ENCODE assay signal across 8 mouse cellular contexts in the genomic region with DNA sequence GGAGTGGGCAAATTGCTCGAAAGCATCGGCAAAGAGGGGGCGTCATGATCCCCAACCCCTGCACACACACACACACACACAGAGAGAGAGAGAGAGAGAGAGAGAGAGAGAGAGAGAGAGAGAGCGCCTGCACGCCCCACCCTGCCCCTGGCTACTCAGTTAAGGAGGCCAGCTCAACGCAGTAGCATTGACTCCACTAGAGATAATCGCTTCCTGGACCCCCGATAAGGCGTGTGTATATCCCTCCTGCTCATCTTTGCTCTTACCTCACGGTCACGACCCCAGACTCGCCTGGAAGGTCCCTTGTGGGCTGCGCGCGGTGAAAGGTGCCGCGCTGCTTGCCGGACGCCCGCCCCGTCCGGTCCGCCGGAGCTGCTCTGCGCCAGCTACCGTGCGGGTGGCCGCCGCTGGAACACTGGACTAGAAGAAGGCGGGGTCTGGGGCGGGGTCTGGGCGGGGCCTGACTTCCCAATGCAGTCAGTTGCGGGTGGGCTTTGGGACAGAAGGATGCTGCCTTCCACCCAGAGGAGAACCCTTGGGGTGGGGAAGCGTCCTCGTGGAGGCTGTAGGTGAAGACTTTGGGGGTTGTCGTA. TPM values are rescaled to one million over a fixed set of nuclear protein-coding genes. Genes with fewer than 3 reads are reported as not detected.
A peak's percentile ranks its signal among the peaks of the same experiment; 100 is the strongest.
DNase-seq lines count a peak whose midpoint lies in the region; ATAC-seq and TF ChIP-seq lines count a peak whose summit lies in the region.

A gene (minus strand): TSS at position 422 of the 593 bp plus-strand sequence.

- no peak for TF ChIP-seq CTCF in hindbrain, postnatal 0 days (IDR thresholded peaks at IDR 0.05; ENCODE audit: low read depth)

- peak within 1 kb of the TSS; percentile 30 for H3K4me3 ChIP-seq in megakaryocyte, embryonic 14.5 days (replicated peaks)
- peak within 1 kb of the TSS; percentile 44 for H3K4me3 ChIP-seq in hindbrain, postnatal 0 days (ENCODE audit: low read length)
- H3K4me3 ChIP-seq in liver, embryonic 16.5 days (ENCODE audit: low read depth, low read length): no peak within 1 kb of the TSS

- peaks cover 7% of the 10 kb centered on the region for H3K4me1 ChIP-seq in megakaryocyte, embryonic 14.5 days
- 0 out of 2 replicates have a peak, but pooled peaks cover 4% of the 10 kb centered on the region for H3K4me1 ChIP-seq in hindbrain, postnatal 0 days (ENCODE audit: insufficient read depth, low read length)
- no peaks in the 10 kb centered on the region for H3K4me1 ChIP-seq in liver, embryonic 16.5 days (ENCODE audit: control insufficient read depth, low read depth, low read length)

- no peaks in the 10 kb centered on the region for H3K9me3 ChIP-seq in megakaryocyte, embryonic 14.5 days
- no peaks in the 10 kb centered on the region for H3K9me3 ChIP-seq in hindbrain, postnatal 0 days (ENCODE audit: low read length)
- no peaks in the 10 kb centered on the region for H3K9me3 ChIP-seq in liver, embryonic 16.5 days (replicated peaks; ENCODE audit: control insufficient read depth, low read length)

- H3K9ac ChIP-seq in hindbrain, postnatal 0 days (replicated peaks; ENCODE audit: low read length): peak within 1 kb of the TSS; percentile 35
- no peak within 1 kb of the TSS for H3K9ac ChIP-seq in liver, embryonic 16.5 days (ENCODE audit: low read depth, low read length)

- H3K4me2 ChIP-seq in hindbrain, postnatal 0 days (ENCODE audit: low read depth, low read length): peak within 1 kb of the TSS; percentile 65
- peak within 1 kb of the TSS; percentile 34; the same call in 1 of the 2 replicates for H3K4me2 ChIP-seq in liver, embryonic 16.5 days (ENCODE audit: low read depth, low read length)

- H3K36me3 ChIP-seq in megakaryocyte, embryonic 14.5 days (replicated peaks; ENCODE audit: low read length): no peaks in the 10 kb centered on the region
- H3K36me3 ChIP-seq in hindbrain, postnatal 0 days (ENCODE audit: insufficient read depth, low read length): no peaks in the 10 kb centered on the region
- no peaks in the 10 kb centered on the region for H3K36me3 ChIP-seq in liver, embryonic 16.5 days (ENCODE audit: control insufficient read depth, insufficient read depth)

- WGBS in hindbrain, postnatal 0 days: 7% methylated on average over 34 of the region's 36 CpGs
- 7% methylated on average over 36 of the region's 36 CpGs for WGBS in liver, embryonic 16.5 days (ENCODE audit: insufficient replicate concordance)

- ATAC-seq in frontal cortex, adult (ENCODE audit: low TSS enrichment): 0 out of 2 replicates have a peak, but pooled peaks have one; percentile 53
- ATAC-seq in megakaryocyte, adult 5-6 weeks (ENCODE audit: poor library complexity, severe bottlenecking): no peak
- ATAC-seq in hindbrain, postnatal 0 days: peak; percentile 80
- ATAC-seq in liver, embryonic 16.5 days (ENCODE audit: low read depth): no peak
- ATAC-seq in erythroblast, adult 5-6 weeks (replicated peaks; ENCODE audit: low FRiP score, poor library complexity, severe bottlenecking): no peak

- H3K27ac ChIP-seq in hindbrain, postnatal 0 days: no peak within 1 kb of the TSS
- H3K27ac ChIP-seq in liver, embryonic 16.5 days (ENCODE audit: low read length): no peak within 1 kb of the TSS

- peaks cover 84% of the 10 kb centered on the region for H3K27me3 ChIP-seq in megakaryocyte, embryonic 14.5 days (replicated peaks)
- H3K27me3 ChIP-seq in hindbrain, postnatal 0 days (ENCODE audit: insufficient read depth, low read length): no peaks in the 10 kb centered on the region
- H3K27me3 ChIP-seq in liver, embryonic 16.5 days (ENCODE audit: control insufficient read depth, insufficient read depth, low read depth, low read length): peaks cover 15% of the 10 kb centered on the region

- DNase-seq in frontal cortex, postnatal 25 days (ENCODE audit: low spot score in 2 of 2): no peak
- peak; percentile 64 for DNase-seq in hindbrain, postnatal 0 days (ENCODE audit: low spot score)
- DNase-seq in spleen, postnatal 10 days (ENCODE audit: low spot score in 2 of 2): no peak

RNA-seq across cellular contexts. Expression of the gene that starts here (rescaled TPM):
- not detected in 2 replicates for polyA plus RNA-seq in megakaryocyte, embryonic 14.5 days (2012; ENCODE audit: insufficient read depth, low replicate concordance)
- total RNA-seq in megakaryocyte, adult 5-6 weeks (2015): not detected in 2 replicates
- not detected in 2 replicates for total RNA-seq in megakaryocyte, adult 5-6 weeks (2017)
- total RNA-seq in hindbrain, postnatal 0 days (2014; rRNA removed): 26.9 and 32.5 TPM in 2 replicates
- polyA plus RNA-seq in hindbrain, postnatal 0 days (2015; fragmentation: Nextera tagmentation; extraction: Ambion mirVana): 21.4 and 22.0 TPM in 2 replicates
- 0.02 and 0.05 TPM in 2 replicates for polyA plus RNA-seq in liver, embryonic 16.5 days (2015; fragmentation: Nextera tagmentation; extraction: Ambion mirVana)
- not detected in 2 replicates for total RNA-seq in erythroblast, adult 5-6 weeks (2015; ENCODE audit: low replicate concordance)
- not detected in 2 replicates for total RNA-seq in erythroblast, adult 5-6 weeks (2017; ENCODE audit: low replicate concordance)

Comparison
In these comparisons a context has a peak if more than half of its experiments do, and no peak if none do; other contexts are left out.
1. RNA of the gene that starts here (total RNA-seq): 26.9 to 32.5 TPM in hindbrain, postnatal 0 days; not detected in megakaryocyte, adult 5-6 weeks and not detected in erythroblast, adult 5-6 weeks; every median in the first group is over 10 times any median in the second.
2. RNA of the gene that starts here (polyA plus RNA-seq): 21.4 to 22.0 TPM in hindbrain, postnatal 0 days; 0.02 to 0.05 TPM in liver, embryonic 16.5 days and not detected in megakaryocyte, embryonic 14.5 days; every median in the first group is over 10 times any median in the second.
3. ATAC-seq: peak in frontal cortex, adult (single experiment) and hindbrain, postnatal 0 days (single experiment); none in megakaryocyte, adult 5-6 weeks (single experiment), liver, embryonic 16.5 days (single experiment) and erythroblast, adult 5-6 weeks (single experiment).